Mouse (Mus musculus): ENCODE data around the gene Tenm2. TPM values are rescaled to one million over a fixed set of nuclear protein-coding genes. Genes with fewer than 3 reads are reported as not detected.

The Tenm2 gene
- polyA plus RNA-seq, 1 experiment from 2014 or later, result 0.06 TPM

DNA sequence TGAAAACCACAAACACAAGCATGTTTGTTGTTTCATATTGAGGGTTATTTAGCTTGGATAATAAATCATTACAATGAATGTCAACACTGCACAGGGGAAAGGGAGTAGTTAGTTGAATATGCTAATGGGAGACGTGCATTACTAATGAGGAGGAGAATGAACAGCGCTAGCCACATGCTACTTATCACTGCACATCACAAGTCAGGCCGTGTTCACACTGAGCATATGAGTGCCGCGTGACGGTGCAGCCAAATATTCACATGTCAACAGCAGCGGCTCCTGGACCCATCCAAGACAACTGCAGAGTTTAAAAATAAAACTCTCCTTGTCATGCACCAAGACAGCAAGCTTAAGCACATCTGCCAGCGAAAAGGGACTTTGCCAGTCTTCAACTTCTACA is 753.6 kb downstream of the Tenm2 start:
- ChIA-PET POLR2A (no interaction called here), CTCF (no interaction called here)
- TF ChIP-seq CTCF (IDR thresholded peaks at IDR 0.05), result no peak
- DNase-seq (ENCODE audit: low read depth, low spot score), result no peak
- no peak for ATAC-seq
- peaks cover 36% of the 10 kb centered on the region for H3K27me3 ChIP-seq
- in situ Hi-C loops (cut with MboI; ENCODE audit: low pct_unique_long_range_greater_than_20kb), result no loop called here

DNA sequence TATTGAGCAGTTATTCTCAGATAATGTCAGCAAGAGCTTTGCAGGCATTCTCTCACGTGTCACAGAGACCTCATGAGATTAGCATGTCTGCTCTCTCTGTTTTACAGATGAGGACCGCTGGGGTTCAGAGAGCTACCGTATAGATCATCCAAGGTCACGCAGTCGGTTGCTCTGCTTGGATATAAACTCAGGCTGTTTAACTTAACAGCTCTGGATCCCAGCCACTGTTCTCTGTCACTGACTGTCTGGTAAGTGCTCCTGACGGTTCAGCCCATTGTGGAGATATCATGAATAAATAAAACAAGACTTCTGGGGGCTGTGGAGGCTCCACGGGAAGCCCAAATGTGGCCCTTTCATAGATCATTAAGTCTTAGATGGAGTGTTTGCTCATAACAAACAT is 754.2 kb downstream of the Tenm2 start:
- TF ChIP-seq CTCF (IDR thresholded peaks at IDR 0.05), result no peak
- H3K27me3 ChIP-seq, result peaks cover 36% of the 10 kb centered on the region
- ATAC-seq (no peak), DNase-seq (ENCODE audit: low read depth, low spot score) (no peak)
- ChIA-PET POLR2A (no interaction called here), CTCF (no interaction called here)
- in situ Hi-C loops (cut with MboI; ENCODE audit: low pct_unique_long_range_greater_than_20kb), result no loop called here

DNA sequence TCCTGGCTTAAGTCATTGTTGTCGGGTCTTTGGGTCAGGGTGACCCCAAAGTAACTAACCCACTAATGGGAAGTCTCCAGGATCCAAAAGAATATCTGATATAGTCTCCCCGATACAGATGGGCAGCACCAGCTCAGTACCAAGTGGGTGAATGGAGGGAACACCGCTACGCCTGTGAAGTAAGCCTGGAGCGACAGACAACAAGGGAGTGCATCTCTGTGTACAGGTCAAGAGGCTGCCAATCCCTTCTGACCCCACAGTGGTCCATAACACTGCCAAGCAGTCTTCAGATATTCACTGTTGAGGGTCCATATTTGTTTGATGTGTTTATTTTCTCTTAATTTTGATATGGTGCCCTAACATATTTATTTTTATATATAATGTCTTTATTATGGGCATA is 754.7 kb downstream of the Tenm2 start:
- H3K27me3 ChIP-seq, result peaks cover 36% of the 10 kb centered on the region
- in situ Hi-C loops (cut with MboI; ENCODE audit: low pct_unique_long_range_greater_than_20kb), result no loop called here
- CTCF ChIA-PET, result no interaction called here
- TF ChIP-seq CTCF (IDR thresholded peaks at IDR 0.05), result no peak
- DNase-seq (ENCODE audit: low read depth, low spot score), result no peak
- ATAC-seq, result no peak
- POLR2A ChIA-PET, result no interaction called here

DNA sequence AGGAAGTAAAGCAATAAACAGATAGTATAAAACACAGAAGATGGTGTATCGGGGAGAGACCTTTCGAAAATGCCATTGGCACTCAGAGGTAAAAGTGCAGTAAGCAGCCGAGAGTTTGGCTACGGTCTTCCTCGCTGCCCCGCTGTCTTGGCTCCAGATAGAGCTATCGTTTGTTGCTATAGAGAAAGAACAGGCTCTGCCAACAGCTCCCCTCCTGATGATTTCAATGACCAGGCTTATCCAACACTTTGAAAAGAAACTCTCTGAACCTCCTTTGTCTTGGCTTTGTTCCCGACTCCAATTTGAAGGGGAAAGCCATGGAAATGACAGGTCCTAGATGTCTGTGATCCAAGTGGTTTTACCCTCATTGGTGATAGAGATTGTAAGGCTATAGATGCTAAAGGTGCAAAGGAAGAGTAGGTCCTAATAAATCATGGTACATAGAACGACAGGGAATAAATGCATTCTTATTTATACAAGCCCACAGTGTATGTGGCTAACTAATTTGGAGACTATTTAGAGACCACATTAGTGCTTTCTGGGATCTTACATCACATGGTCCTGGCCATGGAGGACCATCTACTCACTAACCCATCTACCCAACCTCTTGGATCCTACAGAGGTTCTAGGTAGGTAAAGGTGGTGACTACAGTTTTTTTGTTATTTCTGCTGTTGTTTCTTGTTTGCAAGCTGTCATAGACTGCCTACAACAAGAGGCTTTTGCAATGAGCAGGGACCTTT is 765.8 kb downstream of the Tenm2 start:
- no peak for TF ChIP-seq CTCF (IDR thresholded peaks at IDR 0.05)
- POLR2A ChIA-PET, result no interaction called here
- peaks cover 20% of the 10 kb centered on the region for H3K27me3 ChIP-seq
- in situ Hi-C loops (cut with MboI; ENCODE audit: low pct_unique_long_range_greater_than_20kb), result no loop called here
- DNase-seq (ENCODE audit: low read depth, low spot score) (no peak), ATAC-seq (no peak)
- CTCF ChIA-PET, result no interaction called here

DNA sequence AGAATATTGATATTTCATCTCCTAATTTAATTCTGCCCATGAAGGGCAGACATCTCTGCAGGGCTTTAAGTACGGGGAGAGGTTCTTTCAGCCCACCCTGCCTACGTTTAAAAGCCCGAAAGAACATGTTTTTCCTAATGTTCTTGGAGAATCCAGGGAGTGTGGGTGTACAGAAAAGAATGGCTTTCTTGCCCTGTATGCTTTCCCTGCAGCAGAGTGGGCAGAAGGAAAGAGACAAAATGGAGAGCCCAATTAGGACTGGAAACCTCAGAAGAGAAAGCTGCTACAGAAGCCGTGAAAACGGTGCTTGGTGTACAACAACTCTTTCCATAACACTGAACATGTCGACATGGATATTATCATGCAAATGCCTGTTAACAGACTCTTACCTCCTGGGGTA is 777.3 kb downstream of the Tenm2 start:
- CTCF ChIA-PET, result no interaction called here
- DNase-seq (ENCODE audit: low read depth, low spot score) (no peak), ATAC-seq (no peak)
- in situ Hi-C loops (cut with MboI; ENCODE audit: low pct_unique_long_range_greater_than_20kb), result no loop called here
- H3K27me3 ChIP-seq, result peaks cover 31% of the 10 kb centered on the region
- POLR2A ChIA-PET, result no interaction called here
- TF ChIP-seq CTCF (IDR thresholded peaks at IDR 0.05), result no peak

DNA sequence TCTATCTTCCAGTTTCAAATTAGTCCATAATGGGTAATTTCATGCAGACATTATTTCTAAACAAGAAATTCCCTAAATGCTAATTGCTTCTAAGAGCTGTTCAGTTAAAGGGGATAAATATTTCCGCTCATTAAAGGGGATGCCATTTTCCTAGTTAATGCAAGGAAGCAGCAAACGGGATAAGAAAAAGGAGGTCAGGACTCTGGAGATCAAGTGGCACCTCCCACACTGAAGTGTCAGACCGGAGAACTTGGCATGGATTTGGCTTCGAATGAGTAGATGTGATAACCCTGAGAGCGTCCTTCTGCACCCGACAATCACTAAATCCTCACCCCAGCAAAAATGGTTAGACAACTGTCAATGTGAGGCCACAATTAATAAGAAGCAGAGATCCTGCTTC is 781.7 kb downstream of the Tenm2 start:
- in situ Hi-C loops (cut with MboI; ENCODE audit: low pct_unique_long_range_greater_than_20kb), result no loop called here
- ATAC-seq, result no peak
- no peak for DNase-seq (ENCODE audit: low read depth, low spot score)
- H3K27me3 ChIP-seq, result peaks cover 42% of the 10 kb centered on the region
- POLR2A ChIA-PET, result no interaction called here
- CTCF ChIA-PET, result no interaction called here
- TF ChIP-seq CTCF (IDR thresholded peaks at IDR 0.05), result no peak

DNA sequence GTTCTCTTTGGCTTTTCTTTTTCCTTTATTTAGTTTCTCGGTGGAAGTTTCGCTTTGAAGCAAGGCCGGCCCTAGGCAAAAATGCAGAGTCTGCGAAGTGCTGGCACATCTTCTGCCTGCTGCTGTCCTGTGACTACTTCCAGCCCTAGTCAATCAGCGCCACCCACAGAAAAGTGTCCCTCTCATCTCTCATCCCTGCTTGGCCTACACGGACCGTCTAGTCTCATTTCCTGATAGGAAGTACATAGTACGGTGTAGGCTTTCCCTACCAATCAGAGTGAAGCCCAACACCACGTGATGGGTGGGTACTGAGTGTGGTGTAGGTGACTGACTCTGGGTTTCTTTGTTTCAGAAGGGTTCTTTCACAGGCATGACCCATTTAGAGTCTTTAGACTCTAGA is 783.3 kb downstream of the Tenm2 start:
- DNase-seq (ENCODE audit: low read depth, low spot score) (no peak), ATAC-seq (no peak)
- no peak for TF ChIP-seq CTCF (IDR thresholded peaks at IDR 0.05)
- CTCF ChIA-PET, result no interaction called here
- H3K27me3 ChIP-seq, result peaks cover 46% of the 10 kb centered on the region
- in situ Hi-C loops (cut with MboI; ENCODE audit: low pct_unique_long_range_greater_than_20kb), result no loop called here
- POLR2A ChIA-PET, result no interaction called here

DNA sequence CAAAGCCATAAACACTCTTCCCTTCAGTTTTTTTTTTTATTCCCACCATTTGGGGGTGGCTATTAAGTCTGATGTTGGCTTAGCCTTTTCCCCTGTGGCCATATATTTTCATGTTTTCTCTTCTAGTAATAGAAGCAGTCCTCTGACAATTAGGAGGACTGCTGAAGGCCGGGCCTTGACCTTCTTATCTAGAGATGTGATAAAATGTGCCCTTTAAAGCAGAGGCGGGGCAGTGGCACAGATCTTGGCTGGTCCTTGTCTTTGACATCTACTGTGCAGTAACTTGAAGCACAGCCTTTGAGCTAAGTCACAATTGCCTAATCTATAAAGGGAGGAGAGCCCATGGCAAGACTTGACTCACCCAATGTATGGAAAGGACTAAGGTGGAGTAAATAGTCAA is 789.4 kb downstream of the Tenm2 start:
- ATAC-seq (no peak), DNase-seq (ENCODE audit: low read depth, low spot score) (no peak)
- peaks cover 22% of the 10 kb centered on the region for H3K27me3 ChIP-seq
- in situ Hi-C loops (cut with MboI; ENCODE audit: low pct_unique_long_range_greater_than_20kb), result no loop called here
- CTCF ChIA-PET, result no interaction called here
- no peak for TF ChIP-seq CTCF (IDR thresholded peaks at IDR 0.05)
- POLR2A ChIA-PET, result no interaction called here

DNA sequence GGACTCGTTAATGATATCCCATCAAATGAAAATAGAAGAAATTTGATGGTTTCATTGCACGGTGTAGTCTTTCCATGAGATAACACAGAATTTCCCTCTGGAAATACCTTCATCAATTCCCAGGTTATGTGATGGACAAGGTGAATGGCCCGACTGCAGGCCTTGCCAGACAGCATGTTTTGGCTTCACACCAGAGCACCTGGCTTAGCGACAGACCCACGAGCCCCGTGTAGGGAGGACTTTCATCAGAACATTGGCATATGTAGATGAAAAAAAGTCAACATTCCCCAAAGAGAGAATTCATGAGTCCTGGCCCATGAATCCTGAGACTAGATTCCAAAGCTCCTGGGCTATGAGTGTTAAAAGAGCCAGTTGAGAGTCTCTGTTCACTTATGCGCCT is 791.9 kb downstream of the Tenm2 start:
- no peak for DNase-seq (ENCODE audit: low read depth, low spot score)
- H3K27me3 ChIP-seq, result peaks cover 15% of the 10 kb centered on the region
- no peak for TF ChIP-seq CTCF (IDR thresholded peaks at IDR 0.05)
- CTCF ChIA-PET, result no interaction called here
- in situ Hi-C loops (cut with MboI; ENCODE audit: low pct_unique_long_range_greater_than_20kb), result no loop called here
- POLR2A ChIA-PET, result no interaction called here
- no peak for ATAC-seq

DNA sequence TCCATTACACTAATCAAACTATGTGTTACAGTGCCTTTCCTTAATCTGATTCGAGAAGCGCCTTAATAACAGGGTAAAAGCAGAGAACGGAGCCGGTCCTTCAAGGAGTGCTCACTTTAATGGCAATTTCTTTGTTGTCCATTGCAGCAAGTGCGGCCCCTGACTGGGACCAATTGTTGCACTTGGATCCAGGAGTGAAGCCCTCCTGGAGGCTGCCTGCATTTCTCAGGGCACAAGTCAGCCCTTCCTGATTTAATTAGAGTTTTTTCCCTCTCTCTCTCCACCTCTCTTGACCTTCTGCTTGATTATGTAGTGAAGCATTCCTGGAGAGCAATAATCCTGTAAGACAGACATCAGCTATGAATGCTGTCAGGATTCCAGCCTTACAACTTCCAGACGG is 794.0 kb downstream of the Tenm2 start:
- no peak for TF ChIP-seq CTCF (IDR thresholded peaks at IDR 0.05)
- H3K27me3 ChIP-seq, result peaks cover 8% of the 10 kb centered on the region
- DNase-seq (ENCODE audit: low read depth, low spot score), result no peak
- ChIA-PET POLR2A (no interaction called here), CTCF (no interaction called here)
- ATAC-seq, result no peak
- in situ Hi-C loops (cut with MboI; ENCODE audit: low pct_unique_long_range_greater_than_20kb), result no loop called here

DNA sequence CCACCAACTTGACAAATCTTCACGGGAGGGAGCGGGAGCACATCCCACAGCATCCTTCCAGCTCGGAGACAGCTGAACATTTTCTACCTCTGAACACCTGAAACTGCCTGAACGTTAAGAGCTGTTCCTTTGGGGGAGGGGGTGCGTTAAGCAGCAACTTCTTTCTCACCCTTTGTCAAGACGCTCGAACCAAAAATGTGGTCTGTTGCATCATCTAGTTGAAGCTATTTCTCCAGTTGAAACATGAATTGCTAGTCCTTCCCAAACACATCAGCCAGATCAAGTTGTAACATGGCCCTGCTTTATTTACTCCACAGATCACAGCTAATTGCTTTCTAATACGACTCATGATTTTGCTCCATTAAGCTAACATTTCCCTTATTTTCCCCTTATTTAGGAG is 799.5 kb downstream of the Tenm2 start:
- POLR2A ChIA-PET, result no interaction called here

DNA sequence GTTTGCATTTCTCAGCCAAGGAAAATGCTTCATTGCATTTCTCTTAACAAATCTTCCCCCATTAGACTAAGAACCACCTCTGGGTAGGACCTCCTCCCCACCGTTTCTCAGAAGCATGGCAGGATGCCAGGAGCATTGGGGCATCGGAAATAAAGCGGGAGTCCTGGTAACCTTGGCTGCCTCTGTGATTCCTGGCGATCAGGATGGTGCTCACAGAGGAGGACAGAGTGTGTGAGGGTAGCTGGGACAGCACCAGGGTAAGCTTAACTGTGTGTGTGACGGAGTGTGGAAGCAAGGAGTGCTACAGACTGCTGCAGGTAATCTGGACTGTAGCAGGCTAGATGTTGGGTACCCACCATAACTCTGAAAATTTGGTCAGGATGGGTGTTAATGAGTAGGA is 806.8 kb downstream of the Tenm2 start:
- TF ChIP-seq CTCF (IDR thresholded peaks at IDR 0.05), result no peak
- no peak for ATAC-seq
- ChIA-PET POLR2A (no interaction called here), CTCF (no interaction called here)
- in situ Hi-C loops (cut with MboI; ENCODE audit: low pct_unique_long_range_greater_than_20kb), result no loop called here
- DNase-seq (ENCODE audit: low read depth, low spot score), result no peak
- peaks cover 6% of the 10 kb centered on the region for H3K27me3 ChIP-seq

More for the DNA sequence above, 799.5 kb downstream of the Tenm2 start:
- DNase-seq (ENCODE audit: low read depth, low spot score) (no peak), ATAC-seq (no peak)
- in situ Hi-C loops (cut with MboI; ENCODE audit: low pct_unique_long_range_greater_than_20kb), result no loop called here
- CTCF ChIA-PET, result interaction anchor here (0.9 kb wide), 1 partner anchor 19 kb away, joined by 3 read pairs; no protein-coding TSS in a partner anchor
- no peak for TF ChIP-seq CTCF (IDR thresholded peaks at IDR 0.05)
- peaks cover 3% of the 10 kb centered on the region for H3K27me3 ChIP-seq

Measured in Patski (cell line).